Mouse (Mus musculus) left cerebral cortex, postnatal 36 days (tissue): Measurements from ENCODE around the gene Tpk1. TPM values are rescaled to one million over a fixed set of nuclear protein-coding genes. Genes with fewer than 3 reads are reported as not detected.

Experiments used
- DNase-seq, 2 experiments: peaks; one replicate each; pipeline ENCODE4 v3.0.0; 2021 to 2022; ENCODE audit warnings: low spot score in 2 of 2, mixed read lengths in 1 of 2
- intact Hi-C: fragments of 180-260 bp; cut with DNase I; formaldehyde crosslinking; loops from one replicate; pipeline ENCODE4 v1.15.1; 2025
- total RNA-seq, 2 experiments: library from RNA; stranded (reverse); gene quantifications; 2 replicates each; pipeline ENCODE4 v1.2.3; 2021

Gene Tpk1
- total RNA-seq, 2 experiments from 2014 or later: 4.2 to 4.6 TPM

DNA sequence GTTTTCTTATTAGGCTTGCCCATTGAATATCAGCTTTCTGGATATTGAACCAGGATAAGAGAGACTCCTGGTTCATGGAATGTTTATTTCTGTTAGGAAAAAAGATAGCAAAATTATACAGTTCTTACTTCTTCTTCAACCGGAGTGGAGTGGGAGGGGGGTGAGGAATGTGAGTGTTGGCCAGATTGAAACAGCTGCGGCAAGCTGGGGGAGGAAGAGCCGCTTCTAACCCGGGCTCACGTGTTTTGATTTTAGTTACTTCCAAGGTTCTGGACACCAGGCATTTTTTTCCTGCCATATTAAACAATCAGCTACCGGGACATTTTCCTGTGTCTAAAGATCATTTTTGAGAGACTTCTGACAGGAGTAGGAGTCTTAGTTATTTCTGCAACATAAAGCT is 356.0 kb downstream of the Tpk1 start:
- intact Hi-C loops: no loop called here
- DNase-seq: no peak

DNA sequence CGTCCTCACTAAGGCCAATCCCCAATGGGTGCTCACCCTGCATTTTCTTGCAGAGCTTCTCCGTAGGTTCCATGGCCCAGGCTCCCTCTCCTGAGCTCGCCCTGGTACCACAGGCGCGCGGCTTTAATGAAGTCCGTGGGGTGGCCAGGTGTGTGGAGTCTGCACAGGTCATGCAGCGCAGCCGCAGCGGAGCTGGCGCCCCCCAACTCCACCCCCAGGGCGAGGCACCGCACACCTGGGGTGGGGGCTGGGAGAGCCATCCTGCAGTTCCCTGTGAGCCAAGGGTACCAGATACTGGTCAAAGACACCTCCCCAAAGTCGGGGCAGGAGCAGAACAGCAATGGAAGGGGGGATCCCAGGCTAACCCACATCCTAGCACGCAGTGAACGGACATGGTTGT is 356.6 kb downstream of the Tpk1 start, which contains the start of gene Nobox:
Nobox (minus strand) TSS at position 101 of the 400 bp plus-strand sequence.
- intact Hi-C loops: no loop called here

DNA sequence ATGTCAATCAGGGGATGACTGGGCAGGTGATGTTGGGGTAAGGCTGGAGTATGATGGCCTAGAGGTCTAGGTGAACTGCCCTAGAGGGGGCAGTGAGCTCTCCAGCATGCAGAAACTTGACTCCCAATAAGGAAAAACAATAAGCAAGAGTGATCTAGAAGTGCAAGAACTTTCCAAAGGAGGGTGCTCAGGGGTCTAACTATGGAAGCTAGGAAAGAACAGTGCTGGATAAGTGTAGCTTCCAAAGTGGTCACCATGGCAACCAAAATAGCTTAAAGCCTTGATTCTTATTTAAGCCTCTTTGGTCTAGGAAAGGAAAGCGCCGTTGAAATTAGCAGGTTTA is 368.6 kb downstream of the Tpk1 start:
- DNase-seq: no peak
- intact Hi-C loops: loop anchor here (5.0 to 10.0 kb wide), 3 partner anchors 45 to 433 kb away; no protein-coding TSS in a partner anchor

More for the DNA sequence above, 356.6 kb downstream of the Tpk1 start, which contains the start of gene Nobox:
- DNase-seq: no peak

DNA sequence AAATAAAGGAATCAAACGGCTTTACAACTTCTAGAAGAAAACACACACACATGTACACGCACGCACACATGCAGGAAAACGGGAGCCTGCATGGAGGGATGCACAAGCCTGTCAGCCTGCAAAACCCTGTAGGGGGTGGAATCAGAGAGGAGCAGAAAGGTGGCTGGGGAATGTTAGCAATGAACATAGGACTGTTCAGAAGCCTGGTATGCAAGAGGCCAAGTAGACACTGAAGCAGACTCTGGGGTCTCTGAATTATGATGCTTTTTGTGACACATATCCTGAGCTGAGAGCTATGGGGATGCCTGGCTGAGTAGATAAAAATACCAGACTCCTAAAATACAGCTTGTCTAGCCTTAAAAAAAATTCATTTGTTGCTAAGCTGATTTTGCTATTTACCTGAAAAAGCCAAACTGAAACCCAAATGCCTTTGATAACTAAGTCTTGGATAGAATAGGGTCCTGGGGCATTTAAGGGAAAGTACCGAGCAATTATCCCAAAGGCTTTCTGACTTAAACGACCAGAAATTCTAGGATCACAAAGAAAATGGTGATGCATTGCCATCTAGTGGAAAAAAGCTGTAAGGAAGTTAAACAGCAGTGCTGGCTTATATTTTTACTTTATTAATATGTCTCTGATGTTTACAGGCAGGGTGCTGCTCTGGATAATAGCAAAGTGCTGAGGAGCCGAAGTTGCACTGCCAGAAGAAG is 369.1 kb downstream of the Tpk1 start:
- intact Hi-C loops: loop anchor here (5.0 to 10.0 kb wide), 3 partner anchors 45 to 432 kb away; no protein-coding TSS in a partner anchor
- DNase-seq: peak; percentile 21 to 26

DNA sequence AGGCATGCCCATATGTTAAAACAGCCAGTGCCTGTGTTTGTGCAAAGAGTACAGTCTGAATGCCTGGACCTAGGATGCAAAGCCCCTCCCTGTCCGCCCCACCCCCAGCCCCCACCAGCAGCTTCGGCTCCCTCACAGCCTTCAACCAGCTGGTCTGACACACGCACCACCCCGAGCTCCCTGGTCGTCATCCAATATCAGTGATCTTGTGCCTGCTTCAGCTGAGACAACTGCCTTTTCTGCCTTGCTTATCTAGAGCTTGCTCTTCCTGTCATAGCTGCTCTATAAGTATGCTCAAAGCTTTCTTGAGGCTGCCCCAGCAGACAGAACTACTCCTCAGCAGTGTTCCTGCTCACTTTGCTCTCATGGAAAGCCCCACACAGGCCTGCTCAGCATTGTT is 370.2 kb downstream of the Tpk1 start:
- DNase-seq: no peak
- intact Hi-C loops: loop anchor here (5.0 to 10.0 kb wide), 3 partner anchors 44 to 431 kb away; no protein-coding TSS in a partner anchor
